Mouse (Mus musculus) right cerebral cortex, postnatal 10 days (tissue): ENCODE measurements around the gene Olfr628.
"Not testable (repeated sequence)": the region's sequence is repeated elsewhere in the genome, so short reads cannot be mapped to it uniquely, and the experiment has no call there.

Experiments used
- DNase-seq, 2 experiments: peaks; one replicate each; pipeline ENCODE4 v3.0.0; 2021; ENCODE audit warnings: low spot score in 2 of 2

Olfr628 gene

GRCm38 (mm10) chr7:103730074-103730473 lies at the start of gene Olfr628:
TSS of gene Olfr628 (plus strand) at chr7:103730374.
- no peak for DNase-seq

- no peak for DNase-seq
Observed at GRCm38 (mm10) chr7:103682420-103682819, 47.8 kb upstream of the Olfr628 start, which contains the start of gene Olfr625-ps1. TSS of gene Olfr625-ps1 (plus strand) at chr7:103682720.

- DNase-seq = no peak
Observed at GRCm38 (mm10) chr7:103699469-103699868, 30.7 kb upstream of the Olfr628 start.

GRCm38 (mm10) chr7:103712024-103712423 lies 18.1 kb upstream of the Olfr628 start:
- no peak for DNase-seq

- DNase-seq = no peak
Observed at GRCm38 (mm10) chr7:103714371-103714770, 15.8 kb upstream of the Olfr628 start, which contains the start of gene Olfr243. TSS of gene Olfr243 (plus strand) at chr7:103714671.

- DNase-seq = peak in 1 of 2 experiments; percentile 17
Observed at GRCm38 (mm10) chr7:103716398-103716797, 13.8 kb upstream of the Olfr628 start.

- DNase-seq = no peak
Observed at GRCm38 (mm10) chr7:103744843-103745242, 14.7 kb downstream of the Olfr628 start, which contains the start of gene Olfr629. TSS of gene Olfr629 (minus strand) at chr7:103744943.

GRCm38 (mm10) chr7:103757233-103757632 lies 27.1 kb downstream of the Olfr628 start, which contains the start of gene Olfr630:
TSS of gene Olfr630 (minus strand) at chr7:103757333.
- DNase-seq = no peak

- DNase-seq = not testable (repeated sequence)
Observed at GRCm38 (mm10) chr7:103762212-103762611, 32.0 kb downstream of the Olfr628 start.

- DNase-seq = not testable (repeated sequence)
Observed at GRCm38 (mm10) chr7:103767687-103768086, 37.5 kb downstream of the Olfr628 start.

GRCm38 (mm10) chr7:103771494-103771893 lies 41.3 kb downstream of the Olfr628 start, which contains the start of gene Olfr69:
TSS of gene Olfr69 (minus strand) at chr7:103771594.
- DNase-seq = no peak

- not testable (repeated sequence) for DNase-seq
Observed at GRCm38 (mm10) chr7:103777652-103778051, 47.5 kb downstream of the Olfr628 start.

- DNase-seq = no peak
Observed at GRCm38 (mm10) chr7:103779598-103779997, 49.4 kb downstream of the Olfr628 start, which contains the start of gene Olfr68. TSS of gene Olfr68 (minus strand) at chr7:103779698.
